ENCODE assay signal across 10 mouse cellular contexts in genomic region chr8:87747142-87747541, GRCm38 (mm10).
A peak's percentile ranks its signal among the peaks of the same experiment; 100 is the strongest.
DNase-seq lines count a peak whose midpoint lies in the region; ATAC-seq and TF ChIP-seq lines count a peak whose summit lies in the region.
"Had no signal": no experiment of that assay in that cellular context is flagged by ENCODE, and none has a peak within 500 bp of the region (broad histone marks: within the 10 kb centered on the region; RNA-seq: fewer than 3 reads in every experiment).

No protein-coding gene starts in this region.

- peak overlapping the region; percentile 81 for H3K27ac ChIP-seq in forebrain, embryonic 10.5 days
- H3K27ac ChIP-seq in forebrain, postnatal 0 days (ENCODE audit: low read depth, low read length), result no peak overlapping the region
- peak overlapping the region; percentile 46; the same call in 1 of the 2 replicates for H3K27ac ChIP-seq in embryonic facial prominence, embryonic 12.5 days
- no peak overlapping the region for H3K27ac ChIP-seq in intestine, postnatal 0 days (ENCODE audit: low read depth, low read length)
- peak overlapping the region; percentile 87 for H3K27ac ChIP-seq in neural tube, embryonic 13.5 days (replicated peaks)

- H3K4me3 ChIP-seq in forebrain, embryonic 10.5 days, result no peak overlapping the region; the same call in 1 of the 2 replicates
- H3K4me3 ChIP-seq in forebrain, postnatal 0 days (ENCODE audit: low read depth, low read length), result no peak overlapping the region
- no peak overlapping the region for H3K4me3 ChIP-seq in embryonic facial prominence, embryonic 12.5 days
- H3K4me3 ChIP-seq in intestine, postnatal 0 days (ENCODE audit: low read depth, low read length), result no peak overlapping the region
- no peak overlapping the region for H3K4me3 ChIP-seq in neural tube, embryonic 13.5 days

- H3K4me2 ChIP-seq in forebrain, postnatal 0 days (ENCODE audit: low read depth), result no peak overlapping the region
- H3K4me2 ChIP-seq in embryonic facial prominence, embryonic 12.5 days (replicated peaks), result no peak overlapping the region
- no peak overlapping the region for H3K4me2 ChIP-seq in intestine, postnatal 0 days (replicated peaks; ENCODE audit: low read depth)
- H3K4me2 ChIP-seq in neural tube, embryonic 13.5 days, result no peak overlapping the region

- peak; percentile 35 for DNase-seq in forebrain, embryonic 10.5 days (ENCODE audit: extremely low spot score, low spot score)
- DNase-seq in forebrain, postnatal 0 days, result no peak
- DNase-seq in left cerebral cortex, postnatal 4 days, result no peak
- no peak for DNase-seq in B cell, adult 2 months
- DNase-seq in right cerebral cortex, postnatal 36 days (ENCODE audit: low spot score in 2 of 2), result no peak
- DNase-seq: thymus, postnatal 36 days had no signal

- no peaks in the 10 kb centered on the region for H3K27me3 ChIP-seq in forebrain, embryonic 10.5 days (ENCODE audit: poor library complexity, severe bottlenecking)
- H3K27me3 ChIP-seq in forebrain, postnatal 0 days (ENCODE audit: insufficient read depth, low read length), result no peaks in the 10 kb centered on the region; the same call in 1 of the 2 replicates
- no peaks in the 10 kb centered on the region for H3K27me3 ChIP-seq in embryonic facial prominence, embryonic 12.5 days
- no peaks in the 10 kb centered on the region for H3K27me3 ChIP-seq in intestine, postnatal 0 days (replicated peaks; ENCODE audit: control insufficient read depth, insufficient read depth, low read length)
- no peaks in the 10 kb centered on the region for H3K27me3 ChIP-seq in neural tube, embryonic 13.5 days

- no peak overlapping the region for H3K9ac ChIP-seq in forebrain, postnatal 0 days
- H3K9ac ChIP-seq in embryonic facial prominence, embryonic 12.5 days, result no peak overlapping the region
- H3K9ac ChIP-seq in intestine, postnatal 0 days (ENCODE audit: low read depth, low read length), result no peak overlapping the region
- no peak overlapping the region; the same call in 1 of the 2 replicates for H3K9ac ChIP-seq in neural tube, embryonic 13.5 days

- TF ChIP-seq CTCF in forebrain, postnatal 0 days (IDR thresholded peaks at IDR 0.05; ENCODE audit: low read depth), result no peak
- TF ChIP-seq CTCF in intestine, postnatal 0 days (IDR thresholded peaks at IDR 0.05; ENCODE audit: low read depth), result no peak

- intact Hi-C loops in left cerebral cortex, postnatal 4 days (cut with DNase I), result no loop called here

- ATAC-seq in forebrain, postnatal 0 days, result no peak
- no peak for ATAC-seq in embryonic facial prominence, embryonic 12.5 days (ENCODE audit: insufficient number of reproducible peaks, insufficient read depth, low FRiP score, low TSS enrichment)
- 0 out of 2 replicates have a peak, but pooled peaks have one; percentile 59 for ATAC-seq in intestine, postnatal 0 days
- ATAC-seq in neural tube, embryonic 13.5 days (ENCODE audit: low read depth), result no peak
- ATAC-seq: Patski had no signal

- peaks cover 18% of the 10 kb centered on the region for H3K36me3 ChIP-seq in forebrain, embryonic 10.5 days (replicated peaks)
- H3K36me3 ChIP-seq in forebrain, postnatal 0 days (ENCODE audit: insufficient read depth), result no peaks in the 10 kb centered on the region
- no peaks in the 10 kb centered on the region for H3K36me3 ChIP-seq in embryonic facial prominence, embryonic 12.5 days
- H3K36me3 ChIP-seq in intestine, postnatal 0 days (ENCODE audit: control insufficient read depth, insufficient read depth), result no peaks in the 10 kb centered on the region
- H3K36me3 ChIP-seq in neural tube, embryonic 13.5 days, result no peaks in the 10 kb centered on the region

- H3K4me1 ChIP-seq in forebrain, embryonic 10.5 days, result peaks cover 80% of the 10 kb centered on the region
- H3K4me1 ChIP-seq in forebrain, postnatal 0 days (ENCODE audit: insufficient read depth), result peaks cover 16% of the 10 kb centered on the region
- peaks cover 39% of the 10 kb centered on the region for H3K4me1 ChIP-seq in embryonic facial prominence, embryonic 12.5 days
- no peaks in the 10 kb centered on the region for H3K4me1 ChIP-seq in intestine, postnatal 0 days (replicated peaks; ENCODE audit: control insufficient read depth, insufficient read depth, low read length)
- H3K4me1 ChIP-seq in neural tube, embryonic 13.5 days (replicated peaks), result peaks cover 97% of the 10 kb centered on the region

- no peaks in the 10 kb centered on the region for H3K9me3 ChIP-seq in forebrain, embryonic 10.5 days
- H3K9me3 ChIP-seq in forebrain, postnatal 0 days (ENCODE audit: low read length), result no peaks in the 10 kb centered on the region
- no peaks in the 10 kb centered on the region for H3K9me3 ChIP-seq in embryonic facial prominence, embryonic 12.5 days
- H3K9me3 ChIP-seq in intestine, postnatal 0 days (ENCODE audit: control insufficient read depth), result no peaks in the 10 kb centered on the region
- H3K9me3 ChIP-seq in neural tube, embryonic 13.5 days, result no peaks in the 10 kb centered on the region

- 13% methylated on average over 8 of the region's 8 CpGs for WGBS in forebrain, embryonic 10.5 days
- 15% methylated on average over 8 of the region's 8 CpGs for WGBS in forebrain, postnatal 0 days
- 28% methylated on average over 8 of the region's 8 CpGs for WGBS in embryonic facial prominence, embryonic 12.5 days
- 21% methylated on average over 8 of the region's 8 CpGs for WGBS in intestine, postnatal 0 days
- 11% methylated on average over 8 of the region's 8 CpGs for WGBS in neural tube, embryonic 13.5 days

Comparison
In these comparisons a context has a peak if more than half of its experiments do, and no peak if none do; other contexts are left out.
1. H3K27ac ChIP-seq: peak in forebrain, embryonic 10.5 days (single experiment), embryonic facial prominence, embryonic 12.5 days (single experiment) and neural tube, embryonic 13.5 days (single experiment); none in forebrain, postnatal 0 days (single experiment) and intestine, postnatal 0 days (single experiment).